Mouse (Mus musculus) urinary bladder, adult 18-20 months (tissue): ENCODE measurements around the gene Rhox9.
"Not testable (repeated sequence)": the region's sequence is repeated elsewhere in the genome, so short reads cannot be mapped to it uniquely, and the experiment has no call there.

Source experiments
- DNase-seq, 2 experiments: peaks; one replicate each; pipeline ENCODE4 v3.0.0; 2022; ENCODE audit warnings: low spot score in 2 of 2, mixed read lengths in 2 of 2

The Rhox9 gene

GRCm38 (mm10) chrX:37901670-37902069 is at the start of gene Rhox9:
Rhox9 (minus strand) TSS chrX:37901770.
- DNase-seq = not testable (repeated sequence)

GRCm38 (mm10) chrX:37916311-37916710 is 14.7 kb upstream of the Rhox9 start:
- DNase-seq = no peak

GRCm38 (mm10) chrX:37908581-37908980 is 7.0 kb upstream of the Rhox9 start:
- no peak for DNase-seq

- no peak for DNase-seq
These were observed 2.2 kb upstream of the Rhox9 start for GRCm38 (mm10) chrX:37903727-37904126.

- not testable (repeated sequence) for DNase-seq
These were observed 4.4 kb downstream of the Rhox9 start, which contains the start of gene Rhox7b for GRCm38 (mm10) chrX:37897132-37897531. Rhox7b (minus strand) TSS chrX:37897232.

GRCm38 (mm10) chrX:37878844-37879243 is 22.7 kb downstream of the Rhox9 start, which contains the start of gene Rhox8:
Rhox8 (minus strand) TSS chrX:37878944.
- DNase-seq = no peak

- DNase-seq = no peak
These were observed 29.9 kb downstream of the Rhox9 start for GRCm38 (mm10) chrX:37871641-37872040.
